Mouse (Mus musculus) megakaryocyte, embryonic 14.5 days (primary cell): ENCODE measurements around the gene Gtpbp10.

Experiments used
- FLI1 ChIP-seq: IDR thresholded peaks from 2 replicates; pipeline ENCODE4 v1.6.1; 2012; ENCODE audit warnings: low read length, inconsistent platforms, mixed read lengths
- GATA1 ChIP-seq: IDR thresholded peaks from 3 replicates; pipeline ENCODE4 v1.6.1; 2012; ENCODE audit warnings: mixed read lengths, low read length, inconsistent platforms, borderline replicate concordance

GRCm38 (mm10) chr5:5501583-5501982 lies 57.8 kb downstream of the Gtpbp10 start:
- TF ChIP-seq GATA1 (no peak), FLI1 (no peak)
